ENCODE assay signal across 7 mouse cellular contexts in the genomic region with DNA sequence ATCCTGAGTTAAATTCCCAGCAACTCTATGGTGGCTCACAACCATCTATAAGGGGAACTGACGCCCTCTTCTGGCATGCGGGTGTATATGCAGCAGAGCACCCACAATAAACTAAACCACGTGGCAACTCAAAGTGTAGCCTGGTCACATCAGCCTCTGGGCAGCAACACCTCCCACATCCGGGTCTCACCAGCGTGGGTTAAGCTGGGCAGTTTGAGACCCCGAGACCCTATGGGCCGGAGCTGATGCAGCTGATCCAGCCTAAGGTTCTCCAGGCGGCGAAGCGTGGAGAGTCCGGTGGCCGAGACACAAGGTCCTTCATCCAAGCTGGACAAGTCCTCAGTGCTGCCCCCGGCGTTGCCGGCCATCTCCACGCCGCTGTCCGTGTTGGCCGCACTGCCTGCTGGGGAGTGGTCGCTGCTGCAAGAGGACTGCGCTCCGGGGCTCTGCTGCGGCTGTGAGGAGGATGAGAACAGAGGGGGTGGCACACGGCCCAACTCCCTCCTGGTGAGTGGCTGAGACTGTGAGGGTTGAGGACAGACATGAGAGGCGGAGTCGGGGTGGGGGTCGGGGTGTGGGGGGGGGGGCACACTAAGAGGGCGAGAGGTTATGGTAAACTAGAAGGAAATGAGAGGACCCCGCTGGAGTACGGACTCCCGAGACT. TPM values are rescaled to one million over a fixed set of nuclear protein-coding genes. Genes with fewer than 3 reads are reported as not detected.
DNase-seq lines count a peak whose midpoint lies in the region; ATAC-seq and TF ChIP-seq lines count a peak whose summit lies in the region.

No protein-coding gene starts in this region.

- H3K4me2 ChIP-seq in liver, embryonic 12.5 days: peak overlapping the region; percentile 65

- no peaks in the 10 kb centered on the region for H3K36me3 ChIP-seq in testis, adult 2 months (ENCODE audit: control insufficient read depth, insufficient read depth, low read length)
- H3K36me3 ChIP-seq in forebrain, embryonic 10.5 days (replicated peaks): peaks cover 68% of the 10 kb centered on the region
- H3K36me3 ChIP-seq in liver, embryonic 12.5 days: peaks cover 18% of the 10 kb centered on the region

- TF ChIP-seq CTCF in testis, adult 2 months (IDR thresholded peaks at IDR 0.05; ENCODE audit: control insufficient read depth, insufficient read depth, insufficient replicate concordance, low read depth, low read length): peak; percentile 52; the same call in 1 of the 2 replicates

- no peak for TF ChIP-seq POLR2A in testis, adult 2 months (IDR thresholded peaks at IDR 0.05; ENCODE audit: control insufficient read depth, low read depth, low read length)

- peak overlapping the region; percentile 64 for H3K4me3 ChIP-seq in testis, adult 2 months (ENCODE audit: control insufficient read depth, low read depth, low read length)
- H3K4me3 ChIP-seq in forebrain, embryonic 10.5 days: peak overlapping the region; percentile 49
- H3K4me3 ChIP-seq in liver, embryonic 12.5 days: peak overlapping the region; percentile 31

- 24% methylated on average over 31 of the region's 31 CpGs for WGBS in forebrain, embryonic 10.5 days
- WGBS in liver, embryonic 12.5 days (ENCODE audit: insufficient replicate concordance): 21% methylated on average over 30 of the region's 31 CpGs

- H3K9ac ChIP-seq in liver, embryonic 12.5 days: peak overlapping the region; percentile 47; the same call in 1 of the 2 replicates

- H3K9me3 ChIP-seq in forebrain, embryonic 10.5 days: 0 out of 2 replicates have a peak, but pooled peaks cover 1% of the 10 kb centered on the region
- no peaks in the 10 kb centered on the region for H3K9me3 ChIP-seq in liver, embryonic 12.5 days (replicated peaks)

- no peak overlapping the region for H3K27ac ChIP-seq in testis, adult 2 months (ENCODE audit: control insufficient read depth, insufficient read depth, low read depth, low read length)
- H3K27ac ChIP-seq in forebrain, embryonic 10.5 days: peak overlapping the region; percentile 73
- no peak overlapping the region for H3K27ac ChIP-seq in liver, embryonic 12.5 days

- ATAC-seq in liver, embryonic 12.5 days: no peak

- DNase-seq in testis, postnatal 14 days (ENCODE audit: low spot score): no peak
- peak; percentile 54 for DNase-seq in forebrain, embryonic 10.5 days (ENCODE audit: extremely low spot score, low spot score)
- no peak for DNase-seq in ovary, postnatal 36 days (ENCODE audit: low spot score)
- DNase-seq in frontal cortex, postnatal 36 days (ENCODE audit: low spot score in 2 of 2): no peak
- DNase-seq in MN1 (ENCODE audit: low spot score): no peak

- peaks cover 3% of the 10 kb centered on the region for H3K4me1 ChIP-seq in testis, adult 2 months (ENCODE audit: control insufficient read depth, insufficient read depth, low read length)
- peaks cover 6% of the 10 kb centered on the region for H3K4me1 ChIP-seq in forebrain, embryonic 10.5 days
- peaks cover 32% of the 10 kb centered on the region for H3K4me1 ChIP-seq in liver, embryonic 12.5 days

- peaks cover 4% of the 10 kb centered on the region; the same call in 1 of the 2 replicates for H3K27me3 ChIP-seq in testis, adult 2 months (ENCODE audit: control insufficient read depth, insufficient read depth, low read length)
- peaks cover 63% of the 10 kb centered on the region for H3K27me3 ChIP-seq in forebrain, embryonic 10.5 days (ENCODE audit: poor library complexity, severe bottlenecking)
- peaks cover 40% of the 10 kb centered on the region for H3K27me3 ChIP-seq in liver, embryonic 12.5 days (replicated peaks)

RNA-seq across cellular contexts. Expression of a gene that starts 9.4 kb away (rescaled TPM):
- 2.7 and 2.9 TPM in 2 replicates for polyA plus RNA-seq in testis, adult 2 months (2012; rRNA removed)
- 7.0 and 7.9 TPM in 2 replicates for polyA plus RNA-seq in forebrain, embryonic 10.5 days (2016; fragmentation: Nextera tagmentation; extraction: Ambion mirVana)
- 0.94 and 1.1 TPM in 2 replicates for polyA plus RNA-seq in liver, embryonic 12.5 days (2016; fragmentation: Nextera tagmentation; extraction: Ambion mirVana)

RNA-seq across cellular contexts. Expression of a gene that starts 10.6 kb away (rescaled TPM):
- polyA plus RNA-seq in testis, adult 2 months (2012; rRNA removed): 0.32 and 0.34 TPM in 2 replicates
- polyA plus RNA-seq in forebrain, embryonic 10.5 days (2016; fragmentation: Nextera tagmentation; extraction: Ambion mirVana): 1.5 and 1.7 TPM in 2 replicates
- 15.9 and 16.9 TPM in 2 replicates for polyA plus RNA-seq in liver, embryonic 12.5 days (2016; fragmentation: Nextera tagmentation; extraction: Ambion mirVana)

RNA-seq across cellular contexts. Expression of a gene that starts 20.8 kb away (rescaled TPM):
- polyA plus RNA-seq in testis, adult 2 months (2012; rRNA removed): 32.4 and 36.7 TPM in 2 replicates
- 191 and 202 TPM in 2 replicates for polyA plus RNA-seq in forebrain, embryonic 10.5 days (2016; fragmentation: Nextera tagmentation; extraction: Ambion mirVana)
- 192 and 193 TPM in 2 replicates for polyA plus RNA-seq in liver, embryonic 12.5 days (2016; fragmentation: Nextera tagmentation; extraction: Ambion mirVana)

RNA-seq across cellular contexts. Expression of a gene that starts 21.9 kb away (rescaled TPM):
- polyA plus RNA-seq in testis, adult 2 months (2012; rRNA removed): not detected in 2 replicates
- 0.04 TPM in 1 of 2 replicates, not detected in the other for polyA plus RNA-seq in forebrain, embryonic 10.5 days (2016; fragmentation: Nextera tagmentation; extraction: Ambion mirVana)
- 0.10 and 0.16 TPM in 2 replicates for polyA plus RNA-seq in liver, embryonic 12.5 days (2016; fragmentation: Nextera tagmentation; extraction: Ambion mirVana)

RNA-seq across cellular contexts. Expression of a gene that starts 37.9 kb away (rescaled TPM):
- polyA plus RNA-seq in testis, adult 2 months (2012; rRNA removed): 0.05 and 0.08 TPM in 2 replicates
- polyA plus RNA-seq in forebrain, embryonic 10.5 days (2016; fragmentation: Nextera tagmentation; extraction: Ambion mirVana): not detected in 2 replicates
- 1.1 and 1.5 TPM in 2 replicates for polyA plus RNA-seq in liver, embryonic 12.5 days (2016; fragmentation: Nextera tagmentation; extraction: Ambion mirVana)
